Mouse (Mus musculus) small intestine, adult 2 months (tissue): ENCODE results near the gene Hmx1.

Experiments
- CTCF ChIP-seq: fragments of 200-500 bp; IDR thresholded peaks from 2 replicates; pipeline ENCODE4 v1.5.1; 2012; ENCODE audit warnings: low read depth, mild to moderate bottlenecking, control low read depth, inconsistent platforms, low read length, moderate library complexity, mixed read lengths; ENCODE audit not compliant: insufficient replicate concordance, insufficient read length; ENCODE audit errors: extremely low read depth
- POLR2A ChIP-seq: fragments of 200-500 bp; IDR thresholded peaks from 2 replicates; pipeline ENCODE4 v1.6.1; 2012; ENCODE audit warnings: low read depth, mild to moderate bottlenecking, control low read depth, inconsistent platforms, low read length, moderate library complexity

DNA sequence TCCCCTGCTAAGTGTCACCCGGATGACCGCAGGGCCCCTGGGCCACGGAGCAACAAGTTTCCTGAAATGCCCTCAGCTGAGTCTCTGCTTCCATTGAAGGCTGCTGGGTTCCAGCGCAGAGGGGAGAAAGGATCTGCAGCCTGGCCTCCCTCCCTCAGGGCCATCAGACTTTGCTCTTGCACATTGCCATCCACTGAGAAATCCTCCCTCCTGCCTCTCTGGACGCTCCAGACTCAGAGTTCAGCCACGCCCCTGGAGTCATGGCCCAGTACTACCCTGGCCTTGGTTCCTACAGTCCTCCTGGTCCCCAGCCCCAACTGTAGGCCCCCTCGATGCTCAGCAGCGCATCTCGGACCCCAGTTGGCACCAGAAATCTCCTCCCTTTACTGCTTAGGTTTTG lies 52.5 kb downstream of the Hmx1 start:
- TF ChIP-seq POLR2A: no peak
- no peak for TF ChIP-seq CTCF
